Mouse (Mus musculus) G1E (cell line): ENCODE results near the gene Fam149b.

ENCODE experiments used
- CTCF ChIP-seq: IDR thresholded peaks from 2 replicates; pipeline ENCODE4 v1.5.1; 2012; ENCODE audit warnings: low read depth, low read length, inconsistent platforms, mixed read lengths
- GATA1 ChIP-seq: IDR thresholded peaks from 2 replicates; pipeline ENCODE4 v1.6.1; 2012; ENCODE audit warnings: borderline replicate concordance, low read length, inconsistent platforms, mixed read lengths
- POLR2AphosphoS5 ChIP-seq: IDR thresholded peaks from 2 replicates; pipeline ENCODE4 v1.6.1; 2012; ENCODE audit warnings: low read depth, low read length, inconsistent platforms; ENCODE audit not compliant: insufficient replicate concordance
- TAL1 ChIP-seq: conservative IDR thresholded peaks from 2 replicates; pipeline ENCODE4 v1.6.1; 2012; ENCODE audit warnings: low read depth, low read length, inconsistent platforms, mixed read lengths

DNA sequence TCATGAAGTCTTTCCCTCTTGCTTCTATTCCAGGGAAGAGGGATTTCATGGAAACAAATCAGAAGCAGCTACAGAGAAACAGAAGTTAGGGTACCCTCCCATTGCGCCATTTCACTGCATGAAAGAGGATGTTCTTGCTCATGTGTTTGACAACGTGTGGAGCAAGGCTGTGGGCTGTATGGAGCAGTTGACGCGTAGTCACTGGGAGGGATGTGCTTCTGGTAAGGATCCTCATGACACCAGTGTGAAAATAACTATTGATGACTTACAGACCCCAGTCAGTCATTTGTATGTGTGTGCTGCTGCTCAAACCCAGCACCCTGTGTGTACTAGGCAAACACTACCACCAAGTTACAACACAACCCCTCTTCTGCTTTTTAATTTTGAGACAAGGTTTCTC lies 15.3 kb downstream of the Fam149b start:
- TF ChIP-seq CTCF (no peak), GATA1 (no peak), POLR2AphosphoS5 (no peak), TAL1 (no peak)
